Mouse (Mus musculus) neural tube, embryonic 12.5 days (tissue): ENCODE data around the gene Ippk. TPM values are rescaled to one million over a fixed set of nuclear protein-coding genes. Genes with fewer than 3 reads are reported as not detected.
A peak's percentile ranks its signal among the peaks of the same experiment; 100 is the strongest.

Source experiments
- ATAC-seq: fragments of 200-750 bp; cut with Nextera tagmentation; 2 replicates; pipeline ENCODE4 v1.8.0; 2017; ENCODE audit warnings: low read depth, mild to moderate bottlenecking, moderate TSS enrichment, moderate library complexity; ENCODE audit not compliant: low FRiP score
- H3K27ac ChIP-seq: fragments of 300-500 bp; sonication (generic); 2 replicates; pipeline ENCODE4 v1.5.1; 2016
- H3K27me3 ChIP-seq: fragments of 300-500 bp; sonication (generic); replicated peaks from 2 replicates; pipeline ENCODE4 v1.6.1; 2016; ENCODE audit warnings: mild to moderate bottlenecking
- H3K36me3 ChIP-seq: fragments of 300-500 bp; sonication (generic); 2 replicates; pipeline ENCODE4 v1.6.1; 2016; ENCODE audit warnings: mild to moderate bottlenecking
- H3K4me1 ChIP-seq: fragments of 300-500 bp; sonication (generic); 2 replicates; pipeline ENCODE4 v1.6.1; 2016
- H3K4me2 ChIP-seq: fragments of 300-500 bp; sonication (generic); replicated peaks from 2 replicates; pipeline ENCODE4 v1.6.1; 2016; ENCODE audit warnings: mild to moderate bottlenecking
- H3K4me3 ChIP-seq: fragments of 300-500 bp; sonication (generic); 2 replicates; pipeline ENCODE4 v1.5.1; 2016
- H3K9ac ChIP-seq: fragments of 300-500 bp; sonication (generic); 2 replicates; pipeline ENCODE4 v1.6.1; 2016; ENCODE audit warnings: mild to moderate bottlenecking
- H3K9me3 ChIP-seq: fragments of 300-500 bp; sonication (generic); 2 replicates; pipeline ENCODE4 v1.6.1; 2016; ENCODE audit warnings: mild to moderate bottlenecking
- WGBS: fragments of 180-500 bp; shearing (Covaris S2); methylation state at CpG from one replicate; pipeline ENCODE4 v1.1.7; 2016; 5-methylcytosine and 5-hydroxymethylcytosine counted together
- polyA plus RNA-seq: library from polyadenylated mRNA; unstranded; fragments of >200 nt; fragmentation: Nextera tagmentation; extraction: Ambion mirVana; gene quantifications from 2 replicates; pipeline ENCODE4 v1.2.1, GENCODE M21; 2016

Ippk gene
- polyA plus RNA-seq, 1 experiment from 2014 or later, result 16.3 TPM

GRCm38 (mm10) chr13:49435745-49436144 is 14.7 kb downstream of the Ippk start:
- H3K4me1 ChIP-seq, result no peaks in the 10 kb centered on the region
- peaks cover 48% of the 10 kb centered on the region for H3K36me3 ChIP-seq
- H3K9ac ChIP-seq, result no peak overlapping the region
- H3K9me3 ChIP-seq, result no peaks in the 10 kb centered on the region
- H3K27me3 ChIP-seq, result no peaks in the 10 kb centered on the region
- 93% methylated on average over 1 of the region's 1 CpGs for WGBS
- no peak overlapping the region for H3K4me3 ChIP-seq
- H3K27ac ChIP-seq, result no peak overlapping the region
- ATAC-seq, result no peak
- no peak overlapping the region for H3K4me2 ChIP-seq

GRCm38 (mm10) chr13:49436170-49436569 is 15.1 kb downstream of the Ippk start:
- Histone ChIP-seq H3K4me1 (no peaks in the 10 kb centered on the region), H3K4me3 (no peak overlapping the region), H3K9me3 (no peaks in the 10 kb centered on the region), H3K27ac (no peak overlapping the region), H3K27me3 (no peaks in the 10 kb centered on the region), H3K4me2 (no peak overlapping the region), H3K36me3 (peaks cover 48% of the 10 kb centered on the region), H3K9ac (no peak overlapping the region)
- no peak for ATAC-seq
- WGBS, result 76% methylated on average over 4 of the region's 4 CpGs

GRCm38 (mm10) chr13:49444451-49444850 is 23.4 kb downstream of the Ippk start:
- Histone ChIP-seq H3K9ac (no peak overlapping the region), H3K4me2 (no peak overlapping the region), H3K4me1 (no peaks in the 10 kb centered on the region), H3K36me3 (peaks cover 47% of the 10 kb centered on the region), H3K9me3 (no peaks in the 10 kb centered on the region), H3K27ac (no peak overlapping the region), H3K27me3 (no peaks in the 10 kb centered on the region), H3K4me3 (no peak overlapping the region)
- WGBS, result 98% methylated on average over 6 of the region's 6 CpGs
- ATAC-seq, result no peak

GRCm38 (mm10) chr13:49449318-49449749 is 28.3 kb downstream of the Ippk start:
- ATAC-seq, result 0 out of 2 replicates have a peak, but pooled peaks have one; percentile 65
- peaks cover 55% of the 10 kb centered on the region for H3K36me3 ChIP-seq
- no peak overlapping the region for H3K27ac ChIP-seq
- WGBS, result 55% methylated on average over 5 of the region's 5 CpGs
- no peaks in the 10 kb centered on the region for H3K9me3 ChIP-seq
- H3K27me3 ChIP-seq, result no peaks in the 10 kb centered on the region
- no peaks in the 10 kb centered on the region for H3K4me1 ChIP-seq
- H3K4me3 ChIP-seq, result no peak overlapping the region
- H3K4me2 ChIP-seq, result no peak overlapping the region
- H3K9ac ChIP-seq, result no peak overlapping the region

- 92% methylated on average over 4 of the region's 4 CpGs for WGBS
- no peak overlapping the region for H3K9ac ChIP-seq
- peaks cover 48% of the 10 kb centered on the region for H3K36me3 ChIP-seq
- H3K9me3 ChIP-seq, result no peaks in the 10 kb centered on the region
- H3K4me2 ChIP-seq, result no peak overlapping the region
- H3K27me3 ChIP-seq, result no peaks in the 10 kb centered on the region
- H3K4me1 ChIP-seq, result no peaks in the 10 kb centered on the region
- ATAC-seq, result no peak
- H3K4me3 ChIP-seq, result no peak overlapping the region
- no peak overlapping the region for H3K27ac ChIP-seq
Observed at GRCm38 (mm10) chr13:49460276-49460675, 39.2 kb downstream of the Ippk start.

GRCm38 (mm10) chr13:49460692-49461414 is 39.8 kb downstream of the Ippk start:
- 76% methylated on average over 5 of the region's 5 CpGs for WGBS
- no peaks in the 10 kb centered on the region for H3K9me3 ChIP-seq
- H3K27ac ChIP-seq, result no peak overlapping the region
- H3K4me2 ChIP-seq, result no peak overlapping the region
- no peak overlapping the region for H3K9ac ChIP-seq
- H3K36me3 ChIP-seq, result peaks cover 50% of the 10 kb centered on the region
- H3K27me3 ChIP-seq, result no peaks in the 10 kb centered on the region
- no peak for ATAC-seq
- no peaks in the 10 kb centered on the region for H3K4me1 ChIP-seq
- no peak overlapping the region for H3K4me3 ChIP-seq

- WGBS, result 80% methylated on average over 15 of the region's 15 CpGs
- ATAC-seq, result no peak
- H3K4me3 ChIP-seq, result no peak overlapping the region
- no peak overlapping the region for H3K9ac ChIP-seq
- no peaks in the 10 kb centered on the region for H3K9me3 ChIP-seq
- no peaks in the 10 kb centered on the region for H3K4me1 ChIP-seq
- no peaks in the 10 kb centered on the region for H3K27me3 ChIP-seq
- peaks cover 50% of the 10 kb centered on the region for H3K36me3 ChIP-seq
- H3K27ac ChIP-seq, result no peak overlapping the region
- no peak overlapping the region for H3K4me2 ChIP-seq
Observed at GRCm38 (mm10) chr13:49461458-49462132, 40.5 kb downstream of the Ippk start.

- WGBS, result 93% methylated on average over 2 of the region's 2 CpGs
Observed at GRCm38 (mm10) chr13:49462921-49463320, 41.9 kb downstream of the Ippk start.

GRCm38 (mm10) chr13:49465875-49466274 is 44.8 kb downstream of the Ippk start:
- H3K9me3 ChIP-seq, result no peaks in the 10 kb centered on the region
- ATAC-seq, result no peak
- no peak overlapping the region for H3K4me2 ChIP-seq
- 94% methylated on average over 4 of the region's 4 CpGs for WGBS
- H3K4me3 ChIP-seq, result no peak overlapping the region
- no peaks in the 10 kb centered on the region for H3K4me1 ChIP-seq
- H3K27ac ChIP-seq, result no peak overlapping the region
- peaks cover 29% of the 10 kb centered on the region for H3K36me3 ChIP-seq
- no peak overlapping the region for H3K9ac ChIP-seq
- H3K27me3 ChIP-seq, result no peaks in the 10 kb centered on the region

More at GRCm38 (mm10) chr13:49462921-49463320, 41.9 kb downstream of the Ippk start:
- Histone ChIP-seq H3K9ac (no peak overlapping the region), H3K4me1 (no peaks in the 10 kb centered on the region), H3K27ac (no peak overlapping the region), H3K36me3 (peaks cover 50% of the 10 kb centered on the region), H3K4me3 (no peak overlapping the region), H3K27me3 (no peaks in the 10 kb centered on the region), H3K9me3 (no peaks in the 10 kb centered on the region), H3K4me2 (no peak overlapping the region)
- ATAC-seq, result no peak

- H3K27ac ChIP-seq, result no peak overlapping the region
- H3K9me3 ChIP-seq, result no peaks in the 10 kb centered on the region
- WGBS, result 77% methylated on average over 11 of the region's 11 CpGs
- no peak overlapping the region for H3K4me3 ChIP-seq
- H3K36me3 ChIP-seq, result peaks cover 25% of the 10 kb centered on the region
- H3K27me3 ChIP-seq, result no peaks in the 10 kb centered on the region
- H3K4me1 ChIP-seq, result no peaks in the 10 kb centered on the region
- no peak overlapping the region for H3K9ac ChIP-seq
- no peak overlapping the region for H3K4me2 ChIP-seq
- ATAC-seq, result no peak
Observed at GRCm38 (mm10) chr13:49466393-49467075, 45.5 kb downstream of the Ippk start.

- 75% methylated on average over 2 of the region's 2 CpGs for WGBS
- Histone ChIP-seq H3K27me3 (no peaks in the 10 kb centered on the region), H3K9me3 (no peaks in the 10 kb centered on the region), H3K4me3 (no peak overlapping the region), H3K4me1 (no peaks in the 10 kb centered on the region), H3K36me3 (peaks cover 16% of the 10 kb centered on the region), H3K4me2 (no peak overlapping the region), H3K9ac (no peak overlapping the region), H3K27ac (no peak overlapping the region)
- ATAC-seq, result no peak
Observed at GRCm38 (mm10) chr13:49467585-49467984, 46.5 kb downstream of the Ippk start.

GRCm38 (mm10) chr13:49469002-49469401 is 48.0 kb downstream of the Ippk start:
- no peak overlapping the region for H3K27ac ChIP-seq
- 92% methylated on average over 5 of the region's 5 CpGs for WGBS
- no peaks in the 10 kb centered on the region for H3K9me3 ChIP-seq
- no peaks in the 10 kb centered on the region for H3K27me3 ChIP-seq
- no peak overlapping the region for H3K9ac ChIP-seq
- no peak overlapping the region for H3K4me2 ChIP-seq
- H3K36me3 ChIP-seq, result peaks cover 15% of the 10 kb centered on the region
- no peak overlapping the region for H3K4me3 ChIP-seq
- H3K4me1 ChIP-seq, result no peaks in the 10 kb centered on the region
- no peak for ATAC-seq
